Mouse (Mus musculus) lung, embryonic 14.5 days (tissue): Measurements from ENCODE around the gene Cerk. TPM values are rescaled to one million over a fixed set of nuclear protein-coding genes. Genes with fewer than 3 reads are reported as not detected.

ENCODE experiments used
- ATAC-seq: fragments of 200-750 bp; cut with Nextera tagmentation; 2 replicates; pipeline ENCODE4 v1.8.0; 2017; ENCODE audit warnings: mild to moderate bottlenecking, moderate TSS enrichment, moderate library complexity; ENCODE audit not compliant: insufficient read depth
- DNase-seq: peaks from one replicate; pipeline ENCODE4 v3.0.0-alpha.2; 2015
- H3K27ac ChIP-seq: fragments of 300-500 bp; sonication (generic); 2 replicates; pipeline ENCODE4 v1.5.1; 2014; ENCODE audit warnings: low read depth, mild to moderate bottlenecking, moderate library complexity
- H3K27me3 ChIP-seq: fragments of 300-500 bp; sonication (generic); 2 replicates; pipeline ENCODE4 v1.6.1; 2014; ENCODE audit warnings: low read length, control low read depth; ENCODE audit not compliant: insufficient read depth
- H3K36me3 ChIP-seq: fragments of 300-500 bp; sonication (generic); 2 replicates; pipeline ENCODE4 v1.6.1; 2014; ENCODE audit warnings: control low read depth; ENCODE audit not compliant: insufficient read depth
- H3K4me1 ChIP-seq: fragments of 300-500 bp; sonication (generic); 2 replicates; pipeline ENCODE4 v1.6.1; 2014; ENCODE audit warnings: antibody characterized with exemption, control low read depth; ENCODE audit not compliant: insufficient read depth
- H3K4me2 ChIP-seq: fragments of 300-500 bp; sonication (generic); 2 replicates; pipeline ENCODE4 v1.6.1; 2014; ENCODE audit warnings: mild to moderate bottlenecking
- H3K4me3 ChIP-seq: fragments of 300-500 bp; sonication (generic); 2 replicates; pipeline ENCODE4 v1.5.1; 2014; ENCODE audit warnings: low read depth, low read length
- H3K9ac ChIP-seq: fragments of 300-500 bp; sonication (generic); 2 replicates; pipeline ENCODE4 v1.6.1; 2014
- H3K9me3 ChIP-seq: fragments of 300-500 bp; sonication (generic); 2 replicates; pipeline ENCODE4 v1.6.1; 2016; ENCODE audit warnings: low read depth, low read length, control low read depth
- CTCF ChIP-seq: IDR thresholded peaks from 2 replicates; pipeline ENCODE4 v1.5.1; 2016; ENCODE audit warnings: antibody characterized with exemption, low read depth
- WGBS: fragments of 180-500 bp; shearing (Covaris S2); extraction: QIAGEN DNeasy Blood & Tissue Kit; methylation state at CpG from one replicate; pipeline ENCODE4 v1.1.7; 2014; 5-methylcytosine and 5-hydroxymethylcytosine counted together
- polyA plus RNA-seq: library from polyadenylated mRNA; unstranded; fragments of >200 nt; fragmentation: Nextera tagmentation; extraction: Ambion mirVana; gene quantifications from 2 replicates; pipeline ENCODE4 v1.2.1, GENCODE M21; 2014

Gene Cerk
- polyA plus RNA-seq, 1 experiment from 2014 or later, result 34.2 TPM

DNA sequence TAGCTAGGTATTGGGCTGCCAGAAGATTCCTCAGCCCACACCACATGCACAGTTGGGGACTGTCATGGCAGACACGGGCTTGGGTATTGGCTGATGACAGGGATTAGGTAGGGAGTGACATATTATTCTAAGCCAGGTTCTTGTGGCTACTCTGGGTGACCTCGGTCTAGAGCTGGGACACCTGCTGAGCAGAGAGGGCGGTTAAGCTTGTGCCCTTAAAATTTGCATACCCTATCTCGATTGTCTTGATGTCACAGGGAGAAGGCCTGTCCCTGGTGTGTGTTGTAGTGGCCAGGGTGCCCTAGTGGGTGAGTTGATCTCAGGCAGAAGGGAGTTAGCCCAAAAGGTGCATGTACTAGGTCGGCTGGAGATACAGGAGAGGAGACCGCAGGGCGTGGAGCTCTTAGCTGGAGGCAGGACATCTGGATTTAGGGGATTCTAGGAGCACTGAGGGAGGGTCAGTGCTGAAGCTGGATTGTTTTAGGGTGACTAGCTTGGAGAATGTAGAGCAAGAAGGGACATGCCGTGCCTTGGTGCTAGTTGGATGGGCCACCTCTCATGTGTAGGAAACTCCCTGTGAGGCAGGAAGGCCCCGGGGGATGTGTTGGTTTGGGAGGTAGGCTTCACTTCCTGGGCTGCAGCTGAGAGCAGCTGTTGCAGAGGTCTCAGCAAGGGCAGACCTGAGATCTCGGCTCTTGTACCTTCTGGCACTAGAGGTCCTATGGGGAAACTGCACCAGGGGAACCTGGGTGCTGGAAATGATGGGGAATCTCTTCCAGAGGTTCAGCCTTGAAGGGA, 91.4 kb downstream of the Cerk start:
- no peak overlapping the region for H3K4me3 ChIP-seq
- whole genome bisulfite sequencing, result 68% methylated on average over 10 of the region's 10 CpGs
- 0 out of 2 replicates have a peak, but pooled peaks cover 3% of the 10 kb centered on the region for H3K36me3 ChIP-seq
- peaks cover 8% of the 10 kb centered on the region for H3K4me1 ChIP-seq
- H3K9me3 ChIP-seq, result no peaks in the 10 kb centered on the region
- DNase-seq, result no peak
- H3K27ac ChIP-seq, result no peak overlapping the region
- ATAC-seq, result no peak
- H3K9ac ChIP-seq, result no peak overlapping the region
- no peaks in the 10 kb centered on the region for H3K27me3 ChIP-seq
- TF ChIP-seq CTCF, result no peak
- no peak overlapping the region for H3K4me2 ChIP-seq

DNA sequence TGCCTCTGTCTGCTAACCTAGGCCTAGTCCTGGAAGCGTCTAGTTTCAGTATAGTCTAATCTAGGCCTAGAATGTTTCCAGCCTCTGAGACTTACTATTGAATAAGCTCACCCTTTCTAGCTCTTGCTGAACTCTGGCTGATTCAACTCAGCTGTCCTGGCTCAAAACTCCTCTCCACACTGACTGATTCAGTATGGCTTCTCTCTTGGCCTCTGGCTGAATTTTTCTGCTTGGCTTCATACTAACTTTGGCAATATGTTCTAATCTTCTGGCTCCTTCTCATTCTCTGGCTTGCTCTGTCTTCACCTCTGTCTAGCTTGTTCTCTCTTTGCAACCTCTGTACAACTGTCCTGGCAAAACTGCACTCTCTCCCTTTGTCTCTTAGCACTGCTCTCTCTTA, 92.7 kb downstream of the Cerk start:
- peaks cover 12% of the 10 kb centered on the region for H3K4me1 ChIP-seq
- H3K9me3 ChIP-seq, result no peaks in the 10 kb centered on the region
- TF ChIP-seq CTCF, result no peak
- no peaks in the 10 kb centered on the region for H3K27me3 ChIP-seq
- DNase-seq (no peak), ATAC-seq (no peak)
- no peak overlapping the region for H3K9ac ChIP-seq
- H3K4me2 ChIP-seq, result no peak overlapping the region
- no peak overlapping the region for H3K27ac ChIP-seq
- 0 out of 2 replicates have a peak, but pooled peaks cover 3% of the 10 kb centered on the region for H3K36me3 ChIP-seq
- H3K4me3 ChIP-seq, result no peak overlapping the region
- WGBS, result 86% methylated on average over 1 of the region's 1 CpGs

DNA sequence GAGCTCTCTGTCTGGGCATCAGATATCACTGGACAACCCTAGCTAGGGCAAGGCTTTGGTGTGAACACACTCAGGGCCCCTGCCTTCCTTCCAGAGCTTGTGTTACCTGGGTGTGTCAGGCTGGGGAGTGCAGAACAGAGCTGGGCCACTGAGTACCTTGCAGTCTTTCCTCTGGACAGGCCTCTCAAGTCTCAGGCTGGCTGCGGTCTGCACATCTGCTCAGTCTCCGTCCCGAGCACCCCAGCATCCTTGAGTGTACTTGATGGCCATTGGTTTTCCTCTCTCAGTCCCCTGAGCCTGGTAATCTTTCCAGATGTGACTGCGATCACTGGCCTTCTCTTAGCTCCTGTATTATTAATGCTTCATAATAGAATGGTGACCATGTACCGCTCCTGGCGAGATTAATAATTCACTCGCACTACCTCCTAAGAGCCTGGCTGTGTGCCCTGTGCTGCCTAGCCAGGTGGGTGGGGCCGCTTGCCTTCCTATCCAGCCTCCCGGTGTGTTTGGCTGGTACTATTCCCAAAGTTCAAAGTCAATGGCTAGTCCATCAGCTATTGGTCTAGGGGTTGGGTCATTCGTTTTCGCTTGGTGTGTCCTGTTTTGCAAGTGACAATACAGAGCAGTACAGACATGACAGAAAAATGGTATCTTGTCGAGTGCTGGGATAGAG, 93.8 kb downstream of the Cerk start:
- WGBS, result 77% methylated on average over 12 of the region's 12 CpGs

DNA sequence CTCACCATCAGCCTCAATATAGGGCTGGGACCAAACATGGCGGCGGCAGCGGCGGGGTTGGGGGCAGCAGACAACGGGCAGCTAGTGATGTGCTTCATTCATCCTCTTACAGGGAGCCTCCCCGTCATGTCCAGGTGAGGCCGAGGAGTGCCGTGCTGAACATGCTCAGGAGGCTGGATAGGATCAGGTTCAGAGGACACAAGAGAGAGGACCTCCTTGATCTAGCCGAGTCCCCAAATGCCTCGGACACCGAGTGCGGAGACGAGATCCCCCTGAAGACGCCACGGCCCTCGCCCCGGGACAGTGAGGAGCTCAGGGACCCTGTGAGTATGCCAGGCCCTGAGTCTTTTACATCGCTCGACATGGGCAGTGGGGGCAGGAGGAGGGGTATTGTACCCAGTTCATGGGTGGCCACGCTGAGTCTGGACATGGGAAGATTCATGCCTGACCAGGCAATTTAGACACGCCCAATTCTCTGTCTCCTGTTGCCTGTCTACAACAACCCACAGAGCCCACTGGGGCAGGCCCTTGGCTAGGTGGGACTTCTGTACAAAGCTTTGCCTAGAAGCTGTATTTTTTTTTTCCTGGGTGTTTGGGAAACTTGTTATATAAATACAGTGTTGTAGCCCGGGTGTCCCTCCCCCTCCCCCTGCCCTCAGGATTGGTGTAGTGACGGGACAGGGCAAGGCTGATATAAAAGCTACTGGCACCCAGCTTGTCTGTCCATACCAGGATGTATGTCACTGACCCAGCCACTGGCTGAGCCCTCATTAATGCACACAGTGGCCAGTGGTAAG, 94.5 kb downstream of the Cerk start:
- Histone ChIP-seq H3K9me3 (no peaks in the 10 kb centered on the region), H3K4me1 (peaks cover 24% of the 10 kb centered on the region), H3K27me3 (no peaks in the 10 kb centered on the region), H3K27ac (no peak overlapping the region; the same call in 1 of the 2 replicates), H3K4me3 (no peak overlapping the region), H3K36me3 (0 out of 2 replicates have a peak, but pooled peaks cover 3% of the 10 kb centered on the region), H3K4me2 (no peak overlapping the region), H3K9ac (no peak overlapping the region)
- 89% methylated on average over 23 of the region's 23 CpGs for WGBS
- TF ChIP-seq CTCF, result no peak
- ATAC-seq (no peak), DNase-seq (no peak)

More for the DNA sequence above, 93.8 kb downstream of the Cerk start:
- TF ChIP-seq CTCF, result no peak
- no peaks in the 10 kb centered on the region for H3K27me3 ChIP-seq
- no peak overlapping the region for H3K4me3 ChIP-seq
- ATAC-seq, result no peak
- H3K36me3 ChIP-seq, result 0 out of 2 replicates have a peak, but pooled peaks cover 3% of the 10 kb centered on the region
- H3K9ac ChIP-seq, result no peak overlapping the region
- no peak overlapping the region for H3K4me2 ChIP-seq
- no peaks in the 10 kb centered on the region for H3K9me3 ChIP-seq
- H3K4me1 ChIP-seq, result peaks cover 17% of the 10 kb centered on the region
- peak; percentile 55 for DNase-seq
- H3K27ac ChIP-seq, result no peak overlapping the region; the same call in 1 of the 2 replicates

DNA sequence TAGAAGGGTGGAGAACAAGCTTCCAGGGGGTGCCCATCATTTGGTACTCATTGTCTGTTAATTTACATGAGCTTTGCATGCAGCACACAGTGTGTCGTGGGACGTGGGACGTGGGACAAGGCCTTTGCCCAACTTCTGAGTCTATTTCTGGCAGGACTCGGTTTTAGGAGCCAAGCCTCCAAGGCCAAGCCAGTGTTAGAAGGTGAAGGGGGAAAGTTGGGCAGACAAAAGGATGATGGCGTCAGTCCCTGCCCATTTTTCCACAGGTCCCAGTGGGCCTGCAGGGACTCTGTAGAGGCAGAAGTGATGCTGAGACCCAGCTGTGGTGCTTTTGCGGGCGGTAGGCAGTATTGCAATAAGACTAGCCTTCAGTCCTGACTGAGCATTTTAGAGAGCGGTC, 95.4 kb downstream of the Cerk start:
- 90% methylated on average over 8 of the region's 8 CpGs for WGBS
- Histone ChIP-seq H3K4me3 (no peak overlapping the region), H3K9me3 (no peaks in the 10 kb centered on the region), H3K4me2 (no peak overlapping the region), H3K36me3 (0 out of 2 replicates have a peak, but pooled peaks cover 3% of the 10 kb centered on the region), H3K9ac (no peak overlapping the region), H3K4me1 (peaks cover 32% of the 10 kb centered on the region), H3K27ac (peak overlapping the region; percentile 70; the same call in 1 of the 2 replicates), H3K27me3 (no peaks in the 10 kb centered on the region)
- no peak for TF ChIP-seq CTCF
- ATAC-seq (no peak), DNase-seq (no peak)

DNA sequence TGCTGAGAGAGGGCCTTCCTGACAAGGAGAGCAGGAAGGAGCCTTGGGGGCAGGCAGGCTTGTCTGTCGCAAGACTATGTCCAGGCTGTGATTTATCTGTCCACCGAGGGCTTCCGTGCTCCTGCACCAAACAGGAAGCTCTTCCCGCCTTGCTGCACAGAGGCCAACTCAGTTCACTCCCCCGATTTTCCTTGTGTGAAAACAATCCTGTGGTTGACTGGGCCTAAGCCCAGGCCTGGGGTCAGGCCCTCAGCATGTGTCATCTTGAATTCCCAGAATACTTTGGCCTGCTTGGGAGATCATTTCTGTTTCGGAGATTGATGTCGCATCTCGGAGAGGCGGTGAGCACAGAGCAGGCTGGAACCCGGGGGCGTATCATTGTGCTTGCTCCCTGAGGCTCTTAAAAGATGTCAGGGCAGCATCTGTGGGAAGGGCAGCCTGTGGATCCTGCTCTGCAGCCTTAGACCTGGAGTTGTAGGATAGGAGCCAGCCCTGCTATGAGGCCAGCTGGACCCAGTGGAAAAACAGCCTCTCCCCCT, 95.9 kb downstream of the Cerk start:
- no peaks in the 10 kb centered on the region for H3K9me3 ChIP-seq
- H3K4me3 ChIP-seq, result no peak overlapping the region
- H3K4me2 ChIP-seq, result no peak overlapping the region
- TF ChIP-seq CTCF, result no peak
- peaks cover 37% of the 10 kb centered on the region for H3K4me1 ChIP-seq
- H3K36me3 ChIP-seq, result 0 out of 2 replicates have a peak, but pooled peaks cover 3% of the 10 kb centered on the region
- H3K27ac ChIP-seq, result peak overlapping the region; percentile 70
- no peak overlapping the region for H3K9ac ChIP-seq
- ATAC-seq, result peak; percentile 62
- peak; percentile 83 for DNase-seq
- 29% methylated on average over 11 of the region's 11 CpGs for WGBS
- H3K27me3 ChIP-seq, result no peaks in the 10 kb centered on the region

Other genes starting within 250 kb of the Cerk start
- 9.0 and 9.9 TPM in 2 replicates for gene Celsr1, start 152.4 kb downstream of the Cerk start, polyA plus RNA-seq
- 8.6 and 9.8 TPM in 2 replicates for gene Gramd4, start 128.4 kb downstream of the Cerk start, polyA plus RNA-seq
- gene Tbc1d22a, start 28.3 kb upstream of the Cerk start, polyA plus RNA-seq, result 8.4 and 10.6 TPM in 2 replicates